Mouse (Mus musculus) urinary bladder, postnatal 4 days (tissue): ENCODE data around the gene 2810006K23Rik.
"Not testable (repeated sequence)": the region's sequence is repeated elsewhere in the genome, so short reads cannot be mapped to it uniquely, and the experiment has no call there.

Source experiments
- DNase-seq, 2 experiments: peaks; one replicate each; pipeline ENCODE4 v3.0.0; 2021 to 2022; ENCODE audit warnings: low spot score in 2 of 2

The 2810006K23Rik gene

GRCm38 (mm10) chr5:124327510-124328364, at the start of gene 2810006K23Rik, which contains the start of gene Mphosph9:
Gene 2810006K23Rik, plus strand, starts transcription at chr5:124328089.
Gene Mphosph9, minus strand, starts transcription at chr5:124327972.
- DNase-seq, result peak; percentile 99

- no peak for DNase-seq
Measured at GRCm38 (mm10) chr5:124282854-124283253, 45.0 kb upstream of the 2810006K23Rik start.

- no peak for DNase-seq
Measured at GRCm38 (mm10) chr5:124284330-124284729, 43.6 kb upstream of the 2810006K23Rik start.

GRCm38 (mm10) chr5:124287616-124288247, 40.2 kb upstream of the 2810006K23Rik start:
- no peak for DNase-seq

GRCm38 (mm10) chr5:124290216-124290615, 37.7 kb upstream of the 2810006K23Rik start:
- no peak for DNase-seq

- DNase-seq, result no peak
Measured at GRCm38 (mm10) chr5:124293967-124294366, 33.9 kb upstream of the 2810006K23Rik start.

GRCm38 (mm10) chr5:124296475-124296874, 31.4 kb upstream of the 2810006K23Rik start:
- no peak for DNase-seq

GRCm38 (mm10) chr5:124299307-124299706, 28.6 kb upstream of the 2810006K23Rik start:
- DNase-seq, result not testable (repeated sequence)

- DNase-seq, result no peak
Measured at GRCm38 (mm10) chr5:124300132-124300531, 27.8 kb upstream of the 2810006K23Rik start.

GRCm38 (mm10) chr5:124302853-124303252, 25.0 kb upstream of the 2810006K23Rik start:
- not testable (repeated sequence) for DNase-seq

GRCm38 (mm10) chr5:124309155-124309554, 18.7 kb upstream of the 2810006K23Rik start:
- DNase-seq, result no peak

- no peak for DNase-seq
Measured at GRCm38 (mm10) chr5:124310091-124310490, 17.8 kb upstream of the 2810006K23Rik start.

GRCm38 (mm10) chr5:124315498-124315897, 12.4 kb upstream of the 2810006K23Rik start:
- no peak for DNase-seq

- no peak for DNase-seq
Measured at GRCm38 (mm10) chr5:124315941-124316340, 11.9 kb upstream of the 2810006K23Rik start.

GRCm38 (mm10) chr5:124317648-124318047, 10.2 kb upstream of the 2810006K23Rik start:
- DNase-seq, result no peak

GRCm38 (mm10) chr5:124326829-124327228, 1.1 kb upstream of the 2810006K23Rik start:
- no peak for DNase-seq

GRCm38 (mm10) chr5:124330086-124330485, 2.2 kb downstream of the 2810006K23Rik start:
- DNase-seq, result no peak

GRCm38 (mm10) chr5:124334392-124334791, 6.5 kb downstream of the 2810006K23Rik start:
- DNase-seq, result no peak

GRCm38 (mm10) chr5:124337103-124337502, 9.2 kb downstream of the 2810006K23Rik start:
- DNase-seq, result no peak

- DNase-seq, result no peak
Measured at GRCm38 (mm10) chr5:124337909-124338308, 10.0 kb downstream of the 2810006K23Rik start.

GRCm38 (mm10) chr5:124338791-124339190, 10.9 kb downstream of the 2810006K23Rik start:
- DNase-seq, result no peak

- not testable (repeated sequence) for DNase-seq
Measured at GRCm38 (mm10) chr5:124341753-124342339, 14.0 kb downstream of the 2810006K23Rik start.
